Mouse (Mus musculus): ENCODE data around the gene Fbln2. TPM values are rescaled to one million over a fixed set of nuclear protein-coding genes. Genes with fewer than 3 reads are reported as not detected.

Fbln2 gene
- polyA plus RNA-seq, 1 experiment: 70.4 TPM

GRCm38 (mm10) chr6:91218871-91219270 is 6.6 kb downstream of the Fbln2 start:
- 66% methylated on average over 3 of the region's 3 CpGs for WGBS
- no peaks in the 10 kb centered on the region for H3K27me3 ChIP-seq (ENCODE audit: control insufficient read depth, insufficient read depth, low read length)
- no peak overlapping the region for H3K4me3 ChIP-seq (ENCODE audit: control insufficient read depth, insufficient read depth, low read length)
- H3K27ac ChIP-seq (ENCODE audit: control insufficient read depth, insufficient read depth, low read length): no peak overlapping the region
- no peak for DNase-seq
- no peaks in the 10 kb centered on the region for H3K36me3 ChIP-seq (ENCODE audit: control insufficient read depth, insufficient read depth, low read length)
- TF ChIP-seq POLR2A (IDR thresholded peaks at IDR 0.05; ENCODE audit: control insufficient read depth, extremely low read depth, insufficient read depth, low read length, poor library complexity) (no peak), CTCF (IDR thresholded peaks at IDR 0.05; ENCODE audit: borderline replicate concordance, control insufficient read depth, extremely low read depth, insufficient read depth, low read length, poor library complexity) (no peak)
- no peaks in the 10 kb centered on the region for H3K4me1 ChIP-seq (replicated peaks; ENCODE audit: control insufficient read depth, insufficient read depth, low read length)

GRCm38 (mm10) chr6:91220062-91220461 is 7.8 kb downstream of the Fbln2 start:
- H3K4me1 ChIP-seq (replicated peaks; ENCODE audit: control insufficient read depth, insufficient read depth, low read length): no peaks in the 10 kb centered on the region
- DNase-seq: no peak
- H3K36me3 ChIP-seq (ENCODE audit: control insufficient read depth, insufficient read depth, low read length): no peaks in the 10 kb centered on the region
- TF ChIP-seq CTCF (IDR thresholded peaks at IDR 0.05; ENCODE audit: borderline replicate concordance, control insufficient read depth, extremely low read depth, insufficient read depth, low read length, poor library complexity) (no peak), POLR2A (IDR thresholded peaks at IDR 0.05; ENCODE audit: control insufficient read depth, extremely low read depth, insufficient read depth, low read length, poor library complexity) (no peak)
- no peaks in the 10 kb centered on the region for H3K27me3 ChIP-seq (ENCODE audit: control insufficient read depth, insufficient read depth, low read length)
- H3K4me3 ChIP-seq (ENCODE audit: control insufficient read depth, insufficient read depth, low read length): no peak overlapping the region
- H3K27ac ChIP-seq (ENCODE audit: control insufficient read depth, insufficient read depth, low read length): no peak overlapping the region

- no peaks in the 10 kb centered on the region for H3K4me1 ChIP-seq (replicated peaks; ENCODE audit: control insufficient read depth, insufficient read depth, low read length)
- no peak for DNase-seq
- H3K27me3 ChIP-seq (ENCODE audit: control insufficient read depth, insufficient read depth, low read length): no peaks in the 10 kb centered on the region
- TF ChIP-seq POLR2A (IDR thresholded peaks at IDR 0.05; ENCODE audit: control insufficient read depth, extremely low read depth, insufficient read depth, low read length, poor library complexity): no peak
- TF ChIP-seq CTCF (IDR thresholded peaks at IDR 0.05; ENCODE audit: borderline replicate concordance, control insufficient read depth, extremely low read depth, insufficient read depth, low read length, poor library complexity): no peak
- no peaks in the 10 kb centered on the region for H3K36me3 ChIP-seq (ENCODE audit: control insufficient read depth, insufficient read depth, low read length)
- no peak overlapping the region for H3K4me3 ChIP-seq (ENCODE audit: control insufficient read depth, insufficient read depth, low read length)
- no peak overlapping the region for H3K27ac ChIP-seq (ENCODE audit: control insufficient read depth, insufficient read depth, low read length)
- 6% methylated on average over 3 of the region's 3 CpGs for WGBS
Measured at GRCm38 (mm10) chr6:91221094-91221493, 8.8 kb downstream of the Fbln2 start.

GRCm38 (mm10) chr6:91222694-91223346 is 10.6 kb downstream of the Fbln2 start:
- Histone ChIP-seq H3K27me3 (ENCODE audit: control insufficient read depth, insufficient read depth, low read length) (no peaks in the 10 kb centered on the region), H3K36me3 (ENCODE audit: control insufficient read depth, insufficient read depth, low read length) (no peaks in the 10 kb centered on the region), H3K4me1 (replicated peaks; ENCODE audit: control insufficient read depth, insufficient read depth, low read length) (no peaks in the 10 kb centered on the region), H3K4me3 (ENCODE audit: control insufficient read depth, insufficient read depth, low read length) (no peak overlapping the region), H3K27ac (ENCODE audit: control insufficient read depth, insufficient read depth, low read length) (no peak overlapping the region)
- TF ChIP-seq CTCF (IDR thresholded peaks at IDR 0.05; ENCODE audit: borderline replicate concordance, control insufficient read depth, extremely low read depth, insufficient read depth, low read length, poor library complexity) (no peak), POLR2A (IDR thresholded peaks at IDR 0.05; ENCODE audit: control insufficient read depth, extremely low read depth, insufficient read depth, low read length, poor library complexity) (no peak)
- 88% methylated on average over 10 of the region's 10 CpGs for WGBS
- no peak for DNase-seq

GRCm38 (mm10) chr6:91224939-91225338 is 12.7 kb downstream of the Fbln2 start:
- 54% methylated on average over 6 of the region's 6 CpGs for WGBS
- Histone ChIP-seq H3K27me3 (ENCODE audit: control insufficient read depth, insufficient read depth, low read length) (no peaks in the 10 kb centered on the region), H3K4me3 (ENCODE audit: control insufficient read depth, insufficient read depth, low read length) (no peak overlapping the region), H3K4me1 (replicated peaks; ENCODE audit: control insufficient read depth, insufficient read depth, low read length) (no peaks in the 10 kb centered on the region), H3K36me3 (ENCODE audit: control insufficient read depth, insufficient read depth, low read length) (no peaks in the 10 kb centered on the region), H3K27ac (ENCODE audit: control insufficient read depth, insufficient read depth, low read length) (no peak overlapping the region)
- DNase-seq: no peak
- TF ChIP-seq CTCF (IDR thresholded peaks at IDR 0.05; ENCODE audit: borderline replicate concordance, control insufficient read depth, extremely low read depth, insufficient read depth, low read length, poor library complexity) (no peak), POLR2A (IDR thresholded peaks at IDR 0.05; ENCODE audit: control insufficient read depth, extremely low read depth, insufficient read depth, low read length, poor library complexity) (no peak)

- DNase-seq: no peak
- Histone ChIP-seq H3K4me3 (ENCODE audit: control insufficient read depth, insufficient read depth, low read length) (no peak overlapping the region), H3K4me1 (replicated peaks; ENCODE audit: control insufficient read depth, insufficient read depth, low read length) (no peaks in the 10 kb centered on the region), H3K27ac (ENCODE audit: control insufficient read depth, insufficient read depth, low read length) (no peak overlapping the region), H3K36me3 (ENCODE audit: control insufficient read depth, insufficient read depth, low read length) (no peaks in the 10 kb centered on the region), H3K27me3 (ENCODE audit: control insufficient read depth, insufficient read depth, low read length) (no peaks in the 10 kb centered on the region)
- 83% methylated on average over 4 of the region's 4 CpGs for WGBS
- TF ChIP-seq POLR2A (IDR thresholded peaks at IDR 0.05; ENCODE audit: control insufficient read depth, extremely low read depth, insufficient read depth, low read length, poor library complexity) (no peak), CTCF (IDR thresholded peaks at IDR 0.05; ENCODE audit: borderline replicate concordance, control insufficient read depth, extremely low read depth, insufficient read depth, low read length, poor library complexity) (no peak)
Measured at GRCm38 (mm10) chr6:91225346-91225745, 13.1 kb downstream of the Fbln2 start.

DNA sequence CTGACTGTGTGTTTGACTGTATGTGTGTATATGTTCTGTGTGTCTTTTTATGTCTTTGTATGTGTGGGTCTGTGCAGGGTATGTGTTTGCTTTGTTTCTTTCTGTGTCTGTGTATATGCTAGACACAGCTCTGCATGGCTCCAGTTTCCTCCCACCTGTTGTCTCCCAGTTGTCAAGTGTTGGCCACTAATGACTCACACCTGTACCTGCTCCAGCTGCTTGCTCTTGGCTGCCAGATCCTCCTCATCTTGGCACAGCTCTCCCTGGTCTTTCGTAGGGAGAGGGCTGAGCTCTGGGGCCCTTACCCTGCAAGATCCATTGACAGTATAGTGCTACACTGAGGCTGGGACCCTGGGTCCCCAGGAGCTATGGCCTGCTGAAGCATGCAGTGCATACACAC is 13.8 kb downstream of the Fbln2 start:
- Histone ChIP-seq H3K4me1 (replicated peaks; ENCODE audit: control insufficient read depth, insufficient read depth, low read length) (no peaks in the 10 kb centered on the region), H3K27ac (ENCODE audit: control insufficient read depth, insufficient read depth, low read length) (no peak overlapping the region), H3K36me3 (ENCODE audit: control insufficient read depth, insufficient read depth, low read length) (no peaks in the 10 kb centered on the region), H3K27me3 (ENCODE audit: control insufficient read depth, insufficient read depth, low read length) (no peaks in the 10 kb centered on the region), H3K4me3 (ENCODE audit: control insufficient read depth, insufficient read depth, low read length) (no peak overlapping the region)
- TF ChIP-seq POLR2A (IDR thresholded peaks at IDR 0.05; ENCODE audit: control insufficient read depth, extremely low read depth, insufficient read depth, low read length, poor library complexity) (no peak), CTCF (IDR thresholded peaks at IDR 0.05; ENCODE audit: borderline replicate concordance, control insufficient read depth, extremely low read depth, insufficient read depth, low read length, poor library complexity) (no peak)
- no peak for DNase-seq
- WGBS: 92% methylated on average over 1 of the region's 1 CpGs

Data from thymus, adult 2 months (tissue).